Mouse (Mus musculus): ENCODE data around the gene Myh13. TPM values are rescaled to one million over a fixed set of nuclear protein-coding genes. Genes with fewer than 3 reads are reported as not detected.

Gene Myh13
- polyA plus RNA-seq, 1 experiment from 2014 or later: not detected

Other genes starting within 250 kb of the Myh13 start
- 0.24 and 0.78 TPM in 2 replicates for gene Myh3, start 243.4 kb upstream of the Myh13 start, polyA plus RNA-seq (2016; fragmentation: Nextera tagmentation; extraction: Ambion mirVana)
- not detected in 2 replicates for gene Myh2, start 150.6 kb upstream of the Myh13 start, polyA plus RNA-seq (2016; fragmentation: Nextera tagmentation; extraction: Ambion mirVana)
- 0.05 TPM in 1 of 2 replicates, not detected in the other for gene Myh1, start 121.6 kb upstream of the Myh13 start, polyA plus RNA-seq (2016; fragmentation: Nextera tagmentation; extraction: Ambion mirVana)
- gene Myh4, start 83.6 kb upstream of the Myh13 start, polyA plus RNA-seq (2016; fragmentation: Nextera tagmentation; extraction: Ambion mirVana): not detected in 2 replicates
- 0.11 TPM in 1 of 2 replicates, not detected in the other for gene Myh8, start 44.5 kb upstream of the Myh13 start, polyA plus RNA-seq (2016; fragmentation: Nextera tagmentation; extraction: Ambion mirVana)
- gene Gas7, start 133.8 kb downstream of the Myh13 start, polyA plus RNA-seq (2016; fragmentation: Nextera tagmentation; extraction: Ambion mirVana): 1.8 and 2.7 TPM in 2 replicates

All from limb, embryonic 10.5 days (tissue).